Mouse (Mus musculus): ENCODE measurements around the gene Cntrl. TPM values are rescaled to one million over a fixed set of nuclear protein-coding genes. Genes with fewer than 3 reads are reported as not detected.
A peak's percentile ranks its signal among the peaks of the same experiment; 100 is the strongest.

The Cntrl gene
- polyA plus RNA-seq, 1 experiment from 2014 or later, result 30.8 TPM

DNA sequence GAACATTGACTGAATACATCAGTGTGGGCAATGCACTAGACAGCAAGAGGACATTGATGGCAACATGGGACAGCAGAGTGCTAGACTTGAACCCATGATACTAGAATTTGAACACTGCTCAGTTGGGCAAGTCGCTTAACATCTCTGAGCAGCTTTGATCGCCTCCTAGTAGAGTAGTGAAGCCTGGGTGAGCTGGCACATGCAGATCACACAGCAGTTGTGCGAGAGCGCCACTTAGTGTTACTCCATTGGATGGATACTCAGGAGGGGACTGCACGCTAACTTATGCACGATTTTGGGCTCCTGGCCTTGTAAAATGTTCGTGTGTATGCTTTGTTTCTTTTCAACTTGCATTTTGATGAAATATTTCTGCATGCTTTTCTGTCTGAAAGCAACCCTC is 15.4 kb downstream of the Cntrl start:
- Histone ChIP-seq H3K9me3 (ENCODE audit: low read depth, low read length) (no peaks in the 10 kb centered on the region), H3K36me3 (ENCODE audit: insufficient read depth) (peaks cover 31% of the 10 kb centered on the region), H3K27ac (ENCODE audit: low read depth) (no peak overlapping the region), H3K4me2 (no peak overlapping the region), H3K27me3 (ENCODE audit: insufficient read depth, low read length) (no peaks in the 10 kb centered on the region), H3K9ac (no peak overlapping the region), H3K4me1 (ENCODE audit: insufficient read depth) (no peaks in the 10 kb centered on the region), H3K4me3 (ENCODE audit: low read depth, low read length) (no peak overlapping the region)
- ATAC-seq (ENCODE audit: insufficient read depth) (no peak), DNase-seq (peak; percentile 48)
- 67% methylated on average over 7 of the region's 7 CpGs for WGBS
- peak; percentile 51 for TF ChIP-seq CTCF (IDR thresholded peaks at IDR 0.05; ENCODE audit: low read depth)

DNA sequence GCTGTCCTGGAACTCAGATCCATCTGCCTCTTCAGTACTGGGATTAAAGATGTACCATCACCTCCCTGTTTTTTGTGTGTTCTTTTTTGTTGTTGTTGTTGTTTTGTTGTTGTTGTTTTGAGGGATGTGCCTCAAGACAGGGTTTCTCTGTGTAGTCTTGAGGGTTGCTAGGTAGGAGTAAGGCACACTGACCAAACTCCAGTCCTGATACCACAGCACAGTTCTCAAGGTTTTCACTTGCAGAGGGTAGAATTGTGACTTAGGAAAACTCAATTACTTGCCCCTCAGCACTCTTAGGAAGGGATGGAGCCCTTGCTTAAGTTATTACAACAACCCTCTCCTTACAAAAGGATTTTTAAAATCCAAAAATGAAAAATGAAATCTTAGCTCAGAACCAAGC is 22.2 kb downstream of the Cntrl start:
- Histone ChIP-seq H3K4me1 (ENCODE audit: insufficient read depth) (no peaks in the 10 kb centered on the region), H3K4me2 (peak overlapping the region; percentile 74), H3K4me3 (ENCODE audit: low read depth, low read length) (peak overlapping the region; percentile 41; the same call in 1 of the 2 replicates), H3K9ac (peak overlapping the region; percentile 56; the same call in 1 of the 2 replicates), H3K27me3 (ENCODE audit: insufficient read depth, low read length) (no peaks in the 10 kb centered on the region), H3K9me3 (ENCODE audit: low read depth, low read length) (no peaks in the 10 kb centered on the region), H3K36me3 (ENCODE audit: insufficient read depth) (peaks cover 29% of the 10 kb centered on the region), H3K27ac (ENCODE audit: low read depth) (peak overlapping the region; percentile 73)
- DNase-seq (peak; percentile 6), ATAC-seq (ENCODE audit: insufficient read depth) (no peak)
- no peak for TF ChIP-seq CTCF (IDR thresholded peaks at IDR 0.05; ENCODE audit: low read depth)

DNA sequence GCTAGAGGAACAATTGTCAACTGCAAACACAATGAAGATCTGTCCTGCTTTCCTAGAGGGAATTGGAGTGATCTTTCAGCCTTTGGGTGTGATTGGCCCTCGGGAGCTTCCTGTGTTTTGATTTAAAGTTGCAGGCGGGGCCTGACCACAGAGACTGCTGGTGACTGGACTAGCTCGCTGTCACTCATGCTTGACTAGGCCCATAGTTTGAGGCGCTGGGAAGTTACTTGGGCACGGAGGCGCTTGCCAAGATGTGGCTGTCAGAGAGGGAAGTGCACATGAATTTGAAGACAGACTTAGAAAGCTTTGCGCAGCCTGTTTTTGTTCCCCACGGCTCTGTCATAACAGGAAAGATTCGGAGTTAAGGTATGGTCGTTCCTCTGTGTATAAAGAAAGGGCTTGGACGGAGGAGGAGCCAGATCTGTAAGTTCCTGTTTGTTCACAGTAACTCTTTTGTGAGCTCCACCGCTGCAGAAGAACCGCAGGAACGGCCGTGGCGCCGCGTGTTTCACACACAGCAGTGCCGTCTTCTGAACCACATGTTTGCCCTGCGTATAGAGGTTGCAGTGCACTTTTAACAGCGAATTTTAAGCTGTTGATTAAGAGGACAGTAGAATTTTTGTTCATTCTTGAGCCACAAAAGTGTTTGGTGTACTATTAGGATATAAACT is 22.8 kb downstream of the Cntrl start:
- peak overlapping the region; percentile 41 for H3K4me3 ChIP-seq (ENCODE audit: low read depth, low read length)
- no peaks in the 10 kb centered on the region for H3K9me3 ChIP-seq (ENCODE audit: low read depth, low read length)
- ATAC-seq (ENCODE audit: insufficient read depth), result peak; percentile 100
- peak overlapping the region; percentile 56 for H3K9ac ChIP-seq
- TF ChIP-seq CTCF (IDR thresholded peaks at IDR 0.05; ENCODE audit: low read depth), result peak; percentile 21; the same call in 1 of the 2 replicates
- WGBS, result under 1% methylated on average over 21 of the region's 21 CpGs
- no peaks in the 10 kb centered on the region for H3K4me1 ChIP-seq (ENCODE audit: insufficient read depth)
- H3K27me3 ChIP-seq (ENCODE audit: insufficient read depth, low read length), result no peaks in the 10 kb centered on the region
- peak overlapping the region; percentile 73 for H3K27ac ChIP-seq (ENCODE audit: low read depth)
- peak; percentile 99 for DNase-seq
- peaks cover 32% of the 10 kb centered on the region for H3K36me3 ChIP-seq (ENCODE audit: insufficient read depth)
- peak overlapping the region; percentile 74 for H3K4me2 ChIP-seq

DNA sequence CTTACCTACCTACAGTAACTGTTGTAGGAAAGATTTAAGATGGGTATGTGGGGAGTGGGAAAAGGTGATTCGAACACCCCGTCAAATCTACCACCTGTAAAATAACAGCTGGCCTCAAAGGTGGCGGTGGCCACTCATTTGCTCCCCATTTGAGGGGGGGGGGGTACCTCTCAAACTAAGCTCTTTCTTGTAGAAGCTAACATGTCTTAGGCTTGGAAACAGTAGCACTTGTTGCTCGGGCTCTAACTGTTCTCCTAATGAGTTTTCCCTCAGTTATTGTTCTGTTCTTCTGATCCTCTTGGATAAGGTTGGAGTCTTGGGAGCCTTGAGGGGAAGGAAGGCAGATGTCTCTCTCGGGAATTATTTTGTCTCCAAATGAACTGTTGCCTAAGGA is 23.4 kb downstream of the Cntrl start:
- peak overlapping the region; percentile 73 for H3K27ac ChIP-seq (ENCODE audit: low read depth)
- no peak for TF ChIP-seq CTCF (IDR thresholded peaks at IDR 0.05; ENCODE audit: low read depth)
- DNase-seq (peak; percentile 15), ATAC-seq (ENCODE audit: insufficient read depth) (0 out of 2 replicates have a peak, but pooled peaks have one; percentile 1)
- H3K4me3 ChIP-seq (ENCODE audit: low read depth, low read length), result peak overlapping the region; percentile 41
- H3K4me1 ChIP-seq (ENCODE audit: insufficient read depth), result no peaks in the 10 kb centered on the region
- peak overlapping the region; percentile 56 for H3K9ac ChIP-seq
- H3K4me2 ChIP-seq, result peak overlapping the region; percentile 74
- no peaks in the 10 kb centered on the region for H3K27me3 ChIP-seq (ENCODE audit: insufficient read depth, low read length)
- H3K9me3 ChIP-seq (ENCODE audit: low read depth, low read length), result no peaks in the 10 kb centered on the region
- 5% methylated on average over 5 of the region's 5 CpGs for WGBS
- H3K36me3 ChIP-seq (ENCODE audit: insufficient read depth), result peaks cover 32% of the 10 kb centered on the region

DNA sequence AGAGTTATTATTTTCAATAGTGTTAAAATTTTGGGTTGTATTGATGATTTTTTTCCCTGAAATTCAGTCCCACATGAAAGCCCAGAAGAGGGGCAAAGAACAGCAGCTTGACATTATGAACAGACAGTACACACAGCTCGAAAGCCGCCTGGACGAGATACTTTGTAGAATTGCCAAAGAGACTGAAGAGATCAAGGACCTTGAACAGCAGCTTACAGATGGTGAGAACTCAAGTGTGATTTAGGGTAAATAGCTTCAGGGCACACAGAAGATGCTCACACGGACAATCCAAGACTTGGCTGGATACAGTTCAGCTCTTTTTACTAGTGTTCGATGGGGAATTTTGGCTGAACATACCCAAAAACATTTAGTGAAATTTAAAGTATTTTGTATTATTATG is 24.6 kb downstream of the Cntrl start:
- Histone ChIP-seq H3K36me3 (ENCODE audit: insufficient read depth) (peaks cover 38% of the 10 kb centered on the region), H3K9me3 (ENCODE audit: low read depth, low read length) (no peaks in the 10 kb centered on the region), H3K27me3 (ENCODE audit: insufficient read depth, low read length) (no peaks in the 10 kb centered on the region), H3K4me1 (ENCODE audit: insufficient read depth) (no peaks in the 10 kb centered on the region), H3K4me2 (no peak overlapping the region), H3K27ac (ENCODE audit: low read depth) (no peak overlapping the region), H3K9ac (no peak overlapping the region), H3K4me3 (ENCODE audit: low read depth, low read length) (no peak overlapping the region)
- WGBS, result 59% methylated on average over 5 of the region's 5 CpGs
- no peak for TF ChIP-seq CTCF (IDR thresholded peaks at IDR 0.05; ENCODE audit: low read depth)
- ATAC-seq (ENCODE audit: insufficient read depth), result no peak
- DNase-seq, result peak; percentile 54

DNA sequence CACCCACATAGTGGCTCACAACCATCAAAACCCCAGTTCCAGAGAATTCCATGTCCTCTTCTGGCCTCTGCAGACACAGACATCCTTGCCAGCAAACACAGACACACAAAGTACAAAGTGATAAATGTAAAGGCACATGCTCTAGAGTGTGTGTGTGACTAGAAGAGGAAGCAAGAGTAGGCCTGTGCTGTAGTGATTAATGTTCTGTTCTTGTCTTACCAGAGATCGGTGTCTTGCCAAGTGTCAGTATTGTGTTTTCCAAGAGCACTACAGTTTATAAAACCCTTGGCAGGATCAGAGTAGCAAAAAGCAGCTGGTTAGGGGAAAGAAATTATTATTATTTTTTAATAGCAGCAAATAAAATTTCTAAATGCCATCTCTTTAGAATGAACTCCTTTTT is 29.3 kb downstream of the Cntrl start:
- peaks cover 76% of the 10 kb centered on the region for H3K36me3 ChIP-seq (ENCODE audit: insufficient read depth)
- ATAC-seq (ENCODE audit: insufficient read depth), result no peak
- no peaks in the 10 kb centered on the region for H3K4me1 ChIP-seq (ENCODE audit: insufficient read depth)
- H3K4me3 ChIP-seq (ENCODE audit: low read depth, low read length), result no peak overlapping the region
- H3K27ac ChIP-seq (ENCODE audit: low read depth), result no peak overlapping the region
- H3K9me3 ChIP-seq (ENCODE audit: low read depth, low read length), result no peaks in the 10 kb centered on the region
- 77% methylated on average over 1 of the region's 1 CpGs for WGBS
- no peak for TF ChIP-seq CTCF (IDR thresholded peaks at IDR 0.05; ENCODE audit: low read depth)
- H3K9ac ChIP-seq, result no peak overlapping the region
- no peak for DNase-seq
- no peak overlapping the region for H3K4me2 ChIP-seq
- H3K27me3 ChIP-seq (ENCODE audit: insufficient read depth, low read length), result no peaks in the 10 kb centered on the region

DNA sequence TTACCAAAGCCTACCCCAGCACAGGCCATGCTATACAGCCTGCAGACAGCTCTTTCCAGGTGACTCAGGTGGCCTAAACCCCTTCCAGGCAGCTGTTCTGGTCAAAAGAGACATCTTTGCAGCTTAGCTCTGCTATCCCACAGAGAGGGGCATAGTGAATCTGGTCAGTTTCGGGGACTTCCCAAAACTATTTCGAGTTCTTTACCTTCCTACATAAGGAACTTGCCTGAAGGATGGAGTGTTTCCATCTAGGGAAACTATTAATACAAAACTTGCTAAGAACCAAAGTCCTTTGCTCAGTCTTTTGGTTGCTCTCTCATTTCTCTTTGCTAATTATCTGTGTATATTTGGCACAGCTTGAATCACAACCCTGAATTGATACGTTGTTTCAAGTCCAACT is 32.4 kb downstream of the Cntrl start:
- Histone ChIP-seq H3K36me3 (ENCODE audit: insufficient read depth) (peaks cover 87% of the 10 kb centered on the region), H3K4me1 (ENCODE audit: insufficient read depth) (no peaks in the 10 kb centered on the region), H3K4me2 (no peak overlapping the region), H3K27ac (ENCODE audit: low read depth) (no peak overlapping the region), H3K9ac (no peak overlapping the region), H3K4me3 (ENCODE audit: low read depth, low read length) (no peak overlapping the region), H3K27me3 (ENCODE audit: insufficient read depth, low read length) (no peaks in the 10 kb centered on the region), H3K9me3 (ENCODE audit: low read depth, low read length) (no peaks in the 10 kb centered on the region)
- ATAC-seq (ENCODE audit: insufficient read depth), result no peak
- 88% methylated on average over 3 of the region's 3 CpGs for WGBS
- no peak for TF ChIP-seq CTCF (IDR thresholded peaks at IDR 0.05; ENCODE audit: low read depth)
- no peak for DNase-seq
